Mouse (Mus musculus): ENCODE results near the gene Phactr2.
"Not testable (repeated sequence)": the region's sequence is repeated elsewhere in the genome, so short reads cannot be mapped to it uniquely, and the experiment has no call there.

Gene Phactr2

GRCm38 (mm10) chr10:13473833-13474567 is at the start of gene Phactr2:
Gene Phactr2 (minus strand): TSS chr10:13474412.
- no peak for DNase-seq (ENCODE audit: low read depth, low spot score)

GRCm38 (mm10) chr10:13521857-13522256 is 47.6 kb upstream of the Phactr2 start:
- DNase-seq (ENCODE audit: low read depth, low spot score): no peak

- DNase-seq (ENCODE audit: low read depth, low spot score): no peak
These were observed 28.2 kb upstream of the Phactr2 start for GRCm38 (mm10) chr10:13502371-13502770.

GRCm38 (mm10) chr10:13501533-13501932 is 27.3 kb upstream of the Phactr2 start:
- not testable (repeated sequence) for DNase-seq (ENCODE audit: low read depth, low spot score)

- DNase-seq (ENCODE audit: low read depth, low spot score): peak; percentile 80
These were observed 26.8 kb upstream of the Phactr2 start for GRCm38 (mm10) chr10:13500938-13501496.

GRCm38 (mm10) chr10:13500473-13500872 is 26.3 kb upstream of the Phactr2 start:
- DNase-seq (ENCODE audit: low read depth, low spot score): peak; percentile 7

- DNase-seq (ENCODE audit: low read depth, low spot score): no peak
These were observed 25.1 kb upstream of the Phactr2 start, which contains the start of gene Fuca2 for GRCm38 (mm10) chr10:13499331-13499730. Gene Fuca2 (plus strand): TSS chr10:13499540.

GRCm38 (mm10) chr10:13496315-13496714 is 22.1 kb upstream of the Phactr2 start:
- DNase-seq (ENCODE audit: low read depth, low spot score): no peak

- no peak for DNase-seq (ENCODE audit: low read depth, low spot score)
These were observed 19.9 kb upstream of the Phactr2 start for GRCm38 (mm10) chr10:13493978-13494686.

- DNase-seq (ENCODE audit: low read depth, low spot score): no peak
These were observed 15.5 kb upstream of the Phactr2 start for GRCm38 (mm10) chr10:13489671-13490070.

- no peak for DNase-seq (ENCODE audit: low read depth, low spot score)
These were observed 11.7 kb upstream of the Phactr2 start for GRCm38 (mm10) chr10:13485958-13486357.

- no peak for DNase-seq (ENCODE audit: low read depth, low spot score)
These were observed 5.1 kb upstream of the Phactr2 start for GRCm38 (mm10) chr10:13479341-13479740.

GRCm38 (mm10) chr10:13475121-13475520 is 909 bp upstream of the Phactr2 start:
- peak; percentile 18 for DNase-seq (ENCODE audit: low read depth, low spot score)

GRCm38 (mm10) chr10:13474568-13474955 is 350 bp upstream of the Phactr2 start:
- peak; percentile 40 for DNase-seq (ENCODE audit: low read depth, low spot score)

GRCm38 (mm10) chr10:13473287-13473832 is 852 bp downstream of the Phactr2 start:
- DNase-seq (ENCODE audit: low read depth, low spot score): no peak

- DNase-seq (ENCODE audit: low read depth, low spot score): no peak
These were observed 4.0 kb downstream of the Phactr2 start for GRCm38 (mm10) chr10:13470236-13470635.

- DNase-seq (ENCODE audit: low read depth, low spot score): not testable (repeated sequence)
These were observed 6.1 kb downstream of the Phactr2 start for GRCm38 (mm10) chr10:13468025-13468529.

- DNase-seq (ENCODE audit: low read depth, low spot score): no peak
These were observed 7.3 kb downstream of the Phactr2 start for GRCm38 (mm10) chr10:13466925-13467324.

- DNase-seq (ENCODE audit: low read depth, low spot score): not testable (repeated sequence)
These were observed 9.9 kb downstream of the Phactr2 start for GRCm38 (mm10) chr10:13464295-13464694.

GRCm38 (mm10) chr10:13453200-13453990 is 20.8 kb downstream of the Phactr2 start:
- no peak for DNase-seq (ENCODE audit: low read depth, low spot score)

GRCm38 (mm10) chr10:13451640-13452039 is 22.6 kb downstream of the Phactr2 start:
- no peak for DNase-seq (ENCODE audit: low read depth, low spot score)

Data from ES-CJ7 (cell line).